ENCODE assay signal across 15 mouse cellular contexts in genomic region chr14:55459796-55460195, GRCm38 (mm10). TPM values are rescaled to one million over a fixed set of nuclear protein-coding genes. Genes with fewer than 3 reads are reported as not detected.
DNase-seq lines count a peak whose midpoint lies in the region; ATAC-seq lines count a peak whose summit lies in the region.
"Had no signal": no experiment of that assay in that cellular context is flagged by ENCODE, and none has a peak within 500 bp of the region (broad histone marks: within the 10 kb centered on the region; RNA-seq: fewer than 3 reads in every experiment).

No protein-coding gene starts in this region.

- H3K9me3 ChIP-seq in embryonic facial prominence, embryonic 14.5 days (ENCODE audit: control insufficient read depth, low read length): 0 out of 2 replicates have a peak, but pooled peaks cover 9% of the 10 kb centered on the region
- H3K9me3 ChIP-seq in embryonic facial prominence, embryonic 10.5 days: no peaks in the 10 kb centered on the region; the same call in 1 of the 2 replicates
- peaks cover 8% of the 10 kb centered on the region; the same call in 1 of the 2 replicates for H3K9me3 ChIP-seq in forebrain, embryonic 10.5 days
- no peaks in the 10 kb centered on the region for H3K9me3 ChIP-seq in heart, embryonic 12.5 days (replicated peaks)
- H3K9me3 ChIP-seq: liver, embryonic 13.5 days had no signal

- H3K4me2 ChIP-seq in embryonic facial prominence, embryonic 14.5 days (ENCODE audit: low read depth, low read length): no peak overlapping the region
- no peak overlapping the region for H3K4me2 ChIP-seq in heart, embryonic 12.5 days
- H3K4me2 ChIP-seq: hindbrain, embryonic 14.5 days; liver, embryonic 13.5 days; neural tube, embryonic 12.5 days had no signal

- H3K4me1 ChIP-seq in embryonic facial prominence, embryonic 14.5 days (ENCODE audit: control insufficient read depth, insufficient read depth, low read length): no peaks in the 10 kb centered on the region
- 0 out of 2 replicates have a peak, but pooled peaks cover 6% of the 10 kb centered on the region for H3K4me1 ChIP-seq in embryonic facial prominence, embryonic 10.5 days
- no peaks in the 10 kb centered on the region for H3K4me1 ChIP-seq in forebrain, embryonic 10.5 days
- H3K4me1 ChIP-seq in heart, embryonic 12.5 days (replicated peaks): no peaks in the 10 kb centered on the region
- H3K4me1 ChIP-seq: liver, embryonic 13.5 days; neural tube, embryonic 12.5 days had no signal

- no peaks in the 10 kb centered on the region for H3K36me3 ChIP-seq in embryonic facial prominence, embryonic 14.5 days (ENCODE audit: control insufficient read depth, insufficient read depth, low read length)
- no peaks in the 10 kb centered on the region for H3K36me3 ChIP-seq in embryonic facial prominence, embryonic 10.5 days (replicated peaks)
- no peaks in the 10 kb centered on the region for H3K36me3 ChIP-seq in forebrain, embryonic 10.5 days (replicated peaks)
- H3K36me3 ChIP-seq in heart, embryonic 12.5 days: no peaks in the 10 kb centered on the region
- H3K36me3 ChIP-seq: liver, embryonic 13.5 days; neural tube, embryonic 12.5 days had no signal

- DNase-seq in embryonic facial prominence, embryonic 14.5 days (ENCODE audit: low spot score): peak; percentile 52
- DNase-seq in embryonic facial prominence, embryonic 10.5 days (ENCODE audit: low spot score): no peak
- peak; percentile 28 for DNase-seq in ES-CJ7 (ENCODE audit: low read depth, low spot score)
- peak; percentile 80 for DNase-seq in kidney, adult 9 months
- DNase-seq in lung, postnatal 36 days: peak; percentile 36
- DNase-seq in forebrain, embryonic 10.5 days (ENCODE audit: extremely low spot score, low spot score): no peak
- DNase-seq in embryo, embryonic 10 days (ENCODE audit: low spot score): no peak
- DNase-seq: cerebellum, adult 2 months; liver, embryonic 13.5 days; spleen, adult 18-20 months had no signal

- 62% methylated on average over 4 of the region's 4 CpGs for WGBS in embryonic facial prominence, embryonic 14.5 days
- 48% methylated on average over 4 of the region's 4 CpGs for WGBS in embryonic facial prominence, embryonic 10.5 days
- WGBS in forebrain, embryonic 10.5 days: 71% methylated on average over 4 of the region's 4 CpGs
- WGBS in heart, embryonic 12.5 days: 50% methylated on average over 4 of the region's 4 CpGs

- no peaks in the 10 kb centered on the region for H3K27me3 ChIP-seq in embryonic facial prominence, embryonic 14.5 days (replicated peaks; ENCODE audit: control insufficient read depth, insufficient read depth, low read length)
- H3K27me3 ChIP-seq in embryonic facial prominence, embryonic 10.5 days (replicated peaks; ENCODE audit: low read depth, poor library complexity, severe bottlenecking): no peaks in the 10 kb centered on the region
- no peaks in the 10 kb centered on the region for H3K27me3 ChIP-seq in forebrain, embryonic 10.5 days (ENCODE audit: poor library complexity, severe bottlenecking)
- no peaks in the 10 kb centered on the region; the same call in none of the 2 replicates for H3K27me3 ChIP-seq in heart, embryonic 12.5 days (replicated peaks)
- H3K27me3 ChIP-seq: neural tube, embryonic 12.5 days had no signal

- H3K27ac ChIP-seq in embryonic facial prominence, embryonic 14.5 days (replicated peaks; ENCODE audit: low read depth, low read length): no peak overlapping the region
- H3K27ac ChIP-seq in embryonic facial prominence, embryonic 10.5 days (replicated peaks): no peak overlapping the region
- no peak overlapping the region for H3K27ac ChIP-seq in forebrain, embryonic 10.5 days
- H3K27ac ChIP-seq in heart, embryonic 12.5 days (ENCODE audit: poor library complexity, severe bottlenecking): no peak overlapping the region
- H3K27ac ChIP-seq: hindbrain, embryonic 14.5 days; liver, embryonic 13.5 days; neural tube, embryonic 12.5 days had no signal

- no peak overlapping the region for H3K9ac ChIP-seq in embryonic facial prominence, embryonic 14.5 days (ENCODE audit: low read depth, low read length)
- H3K9ac ChIP-seq in heart, embryonic 12.5 days: no peak overlapping the region
- H3K9ac ChIP-seq: hindbrain, embryonic 14.5 days; liver, embryonic 13.5 days; neural tube, embryonic 12.5 days had no signal

- H3K4me3 ChIP-seq in embryonic facial prominence, embryonic 14.5 days (ENCODE audit: low read depth, low read length): no peak overlapping the region
- no peak overlapping the region for H3K4me3 ChIP-seq in embryonic facial prominence, embryonic 10.5 days
- H3K4me3 ChIP-seq in forebrain, embryonic 10.5 days: no peak overlapping the region
- H3K4me3 ChIP-seq in heart, embryonic 12.5 days: no peak overlapping the region
- H3K4me3 ChIP-seq: liver, embryonic 13.5 days; neural tube, embryonic 12.5 days had no signal

- ATAC-seq in embryonic facial prominence, embryonic 14.5 days (ENCODE audit: low read depth): 0 out of 2 replicates have a peak, but pooled peaks have one; percentile 50
- no peak for ATAC-seq in heart, embryonic 12.5 days (ENCODE audit: insufficient number of reproducible peaks, low FRiP score)
- ATAC-seq: midbrain, embryonic 16.5 days; Patski had no signal

RNA-seq across cellular contexts. Expression of gene Dhrs4, which starts 18.8 kb away (rescaled TPM):
- 46.9 and 47.4 TPM in 2 replicates for polyA plus RNA-seq in embryonic facial prominence, embryonic 14.5 days (2014; fragmentation: Nextera tagmentation; extraction: Ambion mirVana)
- polyA plus RNA-seq in embryonic facial prominence, embryonic 10.5 days (2016; fragmentation: Nextera tagmentation; extraction: Ambion mirVana): 77.3 and 88.4 TPM in 2 replicates
- polyA plus RNA-seq in forebrain, embryonic 10.5 days (2016; fragmentation: Nextera tagmentation; extraction: Ambion mirVana): 67.2 and 71.0 TPM in 2 replicates
- polyA plus RNA-seq in heart, embryonic 12.5 days (2016; fragmentation: Nextera tagmentation; extraction: Ambion mirVana): 63.3 and 64.5 TPM in 2 replicates

RNA-seq across cellular contexts. Expression of gene Carmil3, which starts 30.7 kb away (rescaled TPM):
- 3.4 and 3.9 TPM in 2 replicates for polyA plus RNA-seq in embryonic facial prominence, embryonic 14.5 days (2014; fragmentation: Nextera tagmentation; extraction: Ambion mirVana)
- polyA plus RNA-seq in embryonic facial prominence, embryonic 10.5 days (2016; fragmentation: Nextera tagmentation; extraction: Ambion mirVana): 3.4 and 3.5 TPM in 2 replicates
- polyA plus RNA-seq in forebrain, embryonic 10.5 days (2016; fragmentation: Nextera tagmentation; extraction: Ambion mirVana): 5.1 TPM in 2 replicates
- 2.4 and 2.6 TPM in 2 replicates for polyA plus RNA-seq in heart, embryonic 12.5 days (2016; fragmentation: Nextera tagmentation; extraction: Ambion mirVana)

RNA-seq across cellular contexts. Expression of gene Cpne6, which starts 50.4 kb away (rescaled TPM):
- 3.7 and 5.2 TPM in 2 replicates for polyA plus RNA-seq in embryonic facial prominence, embryonic 14.5 days (2014; fragmentation: Nextera tagmentation; extraction: Ambion mirVana)
- polyA plus RNA-seq in embryonic facial prominence, embryonic 10.5 days (2016; fragmentation: Nextera tagmentation; extraction: Ambion mirVana): 0.59 and 0.64 TPM in 2 replicates
- 0.05 and 0.14 TPM in 2 replicates for polyA plus RNA-seq in forebrain, embryonic 10.5 days (2016; fragmentation: Nextera tagmentation; extraction: Ambion mirVana)
- polyA plus RNA-seq in heart, embryonic 12.5 days (2016; fragmentation: Nextera tagmentation; extraction: Ambion mirVana): 0.30 and 0.59 TPM in 2 replicates
- polyA plus RNA-seq: Patski had no signal

Comparison
In these comparisons a context has a peak if more than half of its experiments do, and no peak if none do; other contexts are left out.
1. DNase-seq: peak in embryonic facial prominence, embryonic 14.5 days (single experiment), ES-CJ7 (single experiment), kidney, adult 9 months (single experiment) and lung, postnatal 36 days (single experiment); none in embryonic facial prominence, embryonic 10.5 days (single experiment), forebrain, embryonic 10.5 days (single experiment) and embryo, embryonic 10 days (single experiment).